Comparison of ENCODE assay signal across 9 mouse cellular contexts in genomic region chr4:149255277-149256270, GRCm38 (mm10). TPM values are rescaled to one million over a fixed set of nuclear protein-coding genes. Genes with fewer than 3 reads are reported as not detected.
DNase-seq lines count a peak whose midpoint lies in the region; ATAC-seq and TF ChIP-seq lines count a peak whose summit lies in the region.
"Had no signal": no experiment of that assay in that cellular context is flagged by ENCODE, and none has a peak within 500 bp of the region (broad histone marks: within the 10 kb centered on the region; RNA-seq: fewer than 3 reads in every experiment).

No protein-coding gene starts in this region.

- TF ChIP-seq CTCF in kidney, postnatal 0 days (IDR thresholded peaks at IDR 0.05; ENCODE audit: low read depth) = no peak

- H3K9me3 ChIP-seq in kidney, postnatal 0 days (replicated peaks; ENCODE audit: low read length) = no peaks in the 10 kb centered on the region
- H3K9me3 ChIP-seq in hindbrain, embryonic 11.5 days (ENCODE audit: control insufficient read depth, low read length) = no peaks in the 10 kb centered on the region
- H3K9me3 ChIP-seq in neural tube, embryonic 13.5 days = no peaks in the 10 kb centered on the region

- no peak overlapping the region for H3K4me3 ChIP-seq in kidney, postnatal 0 days (replicated peaks; ENCODE audit: low read depth, low read length)
- H3K4me3 ChIP-seq in hindbrain, embryonic 11.5 days (ENCODE audit: low read depth, low read length) = no peak overlapping the region
- no peak overlapping the region for H3K4me3 ChIP-seq in neural tube, embryonic 13.5 days

- intact Hi-C loops in gastrocnemius, postnatal 36 days (cut with DNase I) = no loop called here

- DNase-seq in kidney, postnatal 0 days (ENCODE audit: low spot score) = peak; percentile 82
- DNase-seq in kidney, postnatal 36 days = no peak
- DNase-seq in embryo, embryonic 11 days = peak; percentile 70
- DNase-seq in hindbrain, embryonic 11.5 days (ENCODE audit: low spot score) = peak; percentile 60
- no peak for DNase-seq in adrenal gland, postnatal 25 days
- DNase-seq in gastrocnemius, postnatal 36 days = no peak
- DNase-seq: lung, postnatal 14 days had no signal

- 34% methylated on average over 13 of the region's 13 CpGs for WGBS in kidney, postnatal 0 days
- 28% methylated on average over 13 of the region's 13 CpGs for WGBS in hindbrain, embryonic 11.5 days
- 11% methylated on average over 13 of the region's 13 CpGs for WGBS in neural tube, embryonic 13.5 days

- H3K4me1 ChIP-seq in kidney, postnatal 0 days (replicated peaks; ENCODE audit: insufficient read depth, low read length) = no peaks in the 10 kb centered on the region
- peaks cover 7% of the 10 kb centered on the region for H3K4me1 ChIP-seq in hindbrain, embryonic 11.5 days (replicated peaks; ENCODE audit: control insufficient read depth, insufficient read depth, low read length)
- H3K4me1 ChIP-seq in neural tube, embryonic 13.5 days (replicated peaks) = peaks cover 29% of the 10 kb centered on the region

- peaks cover 28% of the 10 kb centered on the region; the same call in 1 of the 2 replicates for H3K36me3 ChIP-seq in kidney, postnatal 0 days (ENCODE audit: insufficient read depth, low read length)
- H3K36me3 ChIP-seq in hindbrain, embryonic 11.5 days (ENCODE audit: control insufficient read depth, insufficient read depth, low read length) = peaks cover 14% of the 10 kb centered on the region
- peaks cover 64% of the 10 kb centered on the region for H3K36me3 ChIP-seq in neural tube, embryonic 13.5 days

- no peaks in the 10 kb centered on the region for H3K27me3 ChIP-seq in kidney, postnatal 0 days (ENCODE audit: insufficient read depth, low read length)
- no peaks in the 10 kb centered on the region for H3K27me3 ChIP-seq in hindbrain, embryonic 11.5 days (ENCODE audit: control insufficient read depth, insufficient read depth, low read length)
- no peaks in the 10 kb centered on the region for H3K27me3 ChIP-seq in neural tube, embryonic 13.5 days

- ATAC-seq in kidney, postnatal 0 days (replicated peaks; ENCODE audit: low FRiP score, low read depth) = no peak
- peak; percentile 93 for ATAC-seq in hindbrain, embryonic 11.5 days (ENCODE audit: low FRiP score)
- peak; percentile 90 for ATAC-seq in neural tube, embryonic 13.5 days (ENCODE audit: low read depth)
- no peak for ATAC-seq in megakaryocyte progenitor cell, adult 5-6 weeks (replicated peaks; ENCODE audit: poor library complexity)

- H3K4me2 ChIP-seq in kidney, postnatal 0 days (ENCODE audit: low read length) = no peak overlapping the region
- no peak overlapping the region for H3K4me2 ChIP-seq in hindbrain, embryonic 11.5 days (replicated peaks; ENCODE audit: low read depth, low read length)
- H3K4me2 ChIP-seq in neural tube, embryonic 13.5 days = peak overlapping the region; percentile 9; the same call in 1 of the 2 replicates

- peak overlapping the region; percentile 40; the same call in 1 of the 2 replicates for H3K27ac ChIP-seq in kidney, postnatal 0 days
- peak overlapping the region; percentile 87 for H3K27ac ChIP-seq in hindbrain, embryonic 11.5 days (ENCODE audit: low read depth, low read length)
- H3K27ac ChIP-seq in neural tube, embryonic 13.5 days (replicated peaks) = peak overlapping the region; percentile 87

- no peak overlapping the region for H3K9ac ChIP-seq in kidney, postnatal 0 days (ENCODE audit: low read depth, low read length)
- H3K9ac ChIP-seq in hindbrain, embryonic 11.5 days (ENCODE audit: low read depth, low read length) = no peak overlapping the region
- H3K9ac ChIP-seq in neural tube, embryonic 13.5 days = no peak overlapping the region

RNA-seq across cellular contexts. Expression of gene Kif1b, which starts 51.9 kb away (rescaled TPM):
- polyA plus RNA-seq in kidney, postnatal 0 days (2015; fragmentation: Nextera tagmentation; extraction: Ambion mirVana) = 19.8 and 19.9 TPM in 2 replicates
- polyA plus RNA-seq in hindbrain, embryonic 11.5 days (2014; fragmentation: Nextera tagmentation; extraction: Ambion mirVana) = 113 and 173 TPM in 2 replicates
- polyA plus RNA-seq in neural tube, embryonic 13.5 days (2015; fragmentation: Nextera tagmentation; extraction: Ambion mirVana) = 123 and 130 TPM in 2 replicates
- total RNA-seq in megakaryocyte progenitor cell, adult 5-6 weeks (2015) = 18.6 and 21.5 TPM in 2 replicates
- total RNA-seq in megakaryocyte progenitor cell, adult 5-6 weeks (2017) = 25.9 and 28.4 TPM in 2 replicates
- 182 and 199 TPM in 2 replicates for total RNA-seq in adrenal gland, postnatal 25 days (2021)
- total RNA-seq in gastrocnemius, postnatal 36 days (2021) = 100 to 1,000 TPM; 259 to 283 TPM

Comparison
In these comparisons a context has a peak if more than half of its experiments do, and no peak if none do; other contexts are left out.
1. DNase-seq: peak in kidney, postnatal 0 days (single experiment), embryo, embryonic 11 days (single experiment) and hindbrain, embryonic 11.5 days (single experiment); none in kidney, postnatal 36 days (0 of 2), adrenal gland, postnatal 25 days (single experiment) and gastrocnemius, postnatal 36 days (0 of 2).
2. ATAC-seq: peak in hindbrain, embryonic 11.5 days (single experiment) and neural tube, embryonic 13.5 days (single experiment); none in kidney, postnatal 0 days (single experiment) and megakaryocyte progenitor cell, adult 5-6 weeks (single experiment).
3. Peak in every context shown above with its lines, with median percentiles within 50 percentile points of each other: H3K27ac ChIP-seq.